30 mouse cellular contexts compared by ENCODE assay signal in the genomic region with DNA sequence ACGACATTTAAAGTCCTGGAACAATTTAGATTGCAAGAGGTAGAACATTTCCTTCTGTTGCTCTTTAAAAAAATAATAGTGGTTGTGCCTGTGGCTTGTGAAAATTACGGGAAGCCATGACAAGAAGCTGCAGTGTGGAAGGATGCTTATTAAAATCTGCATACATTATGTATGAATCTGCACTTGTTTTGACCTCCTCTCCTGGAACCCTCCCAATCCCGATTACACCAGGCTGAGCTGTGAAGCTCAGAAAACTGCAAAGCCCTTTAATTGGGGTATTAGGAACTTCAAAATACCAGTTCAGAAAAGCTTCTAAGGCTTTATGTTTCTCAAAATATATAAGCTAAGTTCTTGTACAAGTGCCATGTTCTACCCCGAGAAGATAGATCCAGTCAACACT.
DNase-seq lines count a peak whose midpoint lies in the region; ATAC-seq and TF ChIP-seq lines count a peak whose summit lies in the region.
"Had no signal": no experiment of that assay in that cellular context is flagged by ENCODE, and none has a peak within 500 bp of the region (broad histone marks: within the 10 kb centered on the region; RNA-seq: fewer than 3 reads in every experiment).

No protein-coding gene starts in this region.

- H3K9ac ChIP-seq in forebrain, embryonic 13.5 days = no peak overlapping the region
- no peak overlapping the region for H3K9ac ChIP-seq in forebrain, embryonic 12.5 days
- no peak overlapping the region for H3K9ac ChIP-seq in hindbrain, postnatal 0 days (replicated peaks; ENCODE audit: low read length)
- no peak overlapping the region for H3K9ac ChIP-seq in hindbrain, embryonic 13.5 days
- no peak overlapping the region for H3K9ac ChIP-seq in forebrain, embryonic 16.5 days (replicated peaks; ENCODE audit: low read depth, low read length)
- H3K9ac ChIP-seq: heart, embryonic 15.5 days; hindbrain, embryonic 15.5 days; intestine, embryonic 15.5 days; limb, embryonic 12.5 days; liver, embryonic 15.5 days; lung, embryonic 14.5 days had no signal

- DNase-seq in hindbrain, postnatal 0 days (ENCODE audit: low spot score) = peak; percentile 32
- peak; percentile 40 for DNase-seq in brain, adult 2 months (ENCODE audit: low read depth, low spot score)
- DNase-seq in adrenal gland, postnatal 4 days (ENCODE audit: low spot score in 2 of 2) = no peak
- DNase-seq in lung, postnatal 36 days = no peak
- DNase-seq: adrenal gland, adult 8-10 months; cerebellum, adult 11-12 months; cerebellum, postnatal 10 days; gastrocnemius, postnatal 14 days; heart, adult 11 months; kidney, adult 2 months; kidney, postnatal 36 days; lung, embryonic 14.5 days; lung, postnatal 14 days; right cerebral cortex, postnatal 14 days; thymus, postnatal 14 days had no signal

- H3K27me3 ChIP-seq in forebrain, embryonic 13.5 days = no peaks in the 10 kb centered on the region
- no peaks in the 10 kb centered on the region for H3K27me3 ChIP-seq in forebrain, embryonic 12.5 days
- no peaks in the 10 kb centered on the region for H3K27me3 ChIP-seq in hindbrain, postnatal 0 days (ENCODE audit: insufficient read depth, low read length)
- no peaks in the 10 kb centered on the region for H3K27me3 ChIP-seq in hindbrain, embryonic 13.5 days
- H3K27me3 ChIP-seq in forebrain, embryonic 16.5 days (replicated peaks; ENCODE audit: control insufficient read depth, insufficient read depth, low read length) = no peaks in the 10 kb centered on the region
- H3K27me3 ChIP-seq: hindbrain, embryonic 15.5 days; intestine, embryonic 15.5 days; limb, embryonic 12.5 days; liver, embryonic 15.5 days had no signal

- peak overlapping the region; percentile 7; the same call in 1 of the 2 replicates for H3K27ac ChIP-seq in forebrain, embryonic 13.5 days
- no peak overlapping the region for H3K27ac ChIP-seq in forebrain, embryonic 12.5 days
- H3K27ac ChIP-seq in hindbrain, postnatal 0 days = no peak overlapping the region
- H3K27ac ChIP-seq in hindbrain, embryonic 13.5 days = no peak overlapping the region
- no peak overlapping the region for H3K27ac ChIP-seq in forebrain, embryonic 16.5 days (ENCODE audit: low read length)
- H3K27ac ChIP-seq: heart, embryonic 10.5 days; heart, embryonic 15.5 days; hindbrain, embryonic 15.5 days; intestine, embryonic 15.5 days; layer of hippocampus, adult 2 months; left cerebral cortex, adult 2 months; limb, embryonic 12.5 days; liver, embryonic 15.5 days had no signal

- H3K36me3 ChIP-seq in forebrain, embryonic 13.5 days (ENCODE audit: poor library complexity, severe bottlenecking) = no peaks in the 10 kb centered on the region
- H3K36me3 ChIP-seq in forebrain, embryonic 12.5 days (replicated peaks) = no peaks in the 10 kb centered on the region
- no peaks in the 10 kb centered on the region for H3K36me3 ChIP-seq in hindbrain, postnatal 0 days (ENCODE audit: insufficient read depth, low read length)
- H3K36me3 ChIP-seq in hindbrain, embryonic 13.5 days = no peaks in the 10 kb centered on the region
- H3K36me3 ChIP-seq in forebrain, embryonic 16.5 days (ENCODE audit: control insufficient read depth, insufficient read depth) = no peaks in the 10 kb centered on the region
- H3K36me3 ChIP-seq: G1E; heart, embryonic 10.5 days; heart, embryonic 15.5 days; hindbrain, embryonic 15.5 days; intestine, embryonic 15.5 days; limb, embryonic 12.5 days; liver, embryonic 15.5 days had no signal

- no peak overlapping the region for H3K4me3 ChIP-seq in forebrain, embryonic 13.5 days
- no peak overlapping the region for H3K4me3 ChIP-seq in forebrain, embryonic 12.5 days (replicated peaks)
- H3K4me3 ChIP-seq in hindbrain, postnatal 0 days (ENCODE audit: low read length) = no peak overlapping the region
- H3K4me3 ChIP-seq in hindbrain, embryonic 13.5 days = no peak overlapping the region
- no peak overlapping the region for H3K4me3 ChIP-seq in forebrain, embryonic 16.5 days (replicated peaks; ENCODE audit: low read length)
- H3K4me3 ChIP-seq: erythroblast, embryonic 14.5 days; heart, embryonic 10.5 days; heart, embryonic 15.5 days; hindbrain, embryonic 15.5 days; intestine, embryonic 15.5 days; layer of hippocampus, adult 2 months; left cerebral cortex, adult 2 months; limb, embryonic 12.5 days; liver, embryonic 15.5 days had no signal

- peaks cover 14% of the 10 kb centered on the region for H3K4me1 ChIP-seq in forebrain, embryonic 13.5 days
- H3K4me1 ChIP-seq in forebrain, embryonic 12.5 days = peaks cover 2% of the 10 kb centered on the region; the same call in 1 of the 2 replicates
- H3K4me1 ChIP-seq in hindbrain, postnatal 0 days (ENCODE audit: insufficient read depth, low read length) = peaks cover 6% of the 10 kb centered on the region; the same call in 1 of the 2 replicates
- H3K4me1 ChIP-seq in hindbrain, embryonic 13.5 days (replicated peaks) = no peaks in the 10 kb centered on the region
- H3K4me1 ChIP-seq in forebrain, embryonic 16.5 days (replicated peaks; ENCODE audit: control insufficient read depth, insufficient read depth, low read length) = peaks cover 8% of the 10 kb centered on the region
- H3K4me1 ChIP-seq: heart, embryonic 10.5 days; heart, embryonic 15.5 days; intestine, embryonic 15.5 days; liver, embryonic 15.5 days had no signal

- no peak for TF ChIP-seq CTCF in hindbrain, postnatal 0 days (IDR thresholded peaks at IDR 0.05; ENCODE audit: low read depth)

- WGBS in forebrain, embryonic 13.5 days = 35% methylated on average over 4 of the region's 4 CpGs
- 57% methylated on average over 4 of the region's 4 CpGs for WGBS in forebrain, embryonic 12.5 days
- 45% methylated on average over 4 of the region's 4 CpGs for WGBS in hindbrain, postnatal 0 days
- 75% methylated on average over 4 of the region's 4 CpGs for WGBS in hindbrain, embryonic 13.5 days
- WGBS in forebrain, embryonic 16.5 days = 14% methylated on average over 4 of the region's 4 CpGs

- peak; percentile 78 for ATAC-seq in forebrain, embryonic 13.5 days
- ATAC-seq in forebrain, embryonic 12.5 days (ENCODE audit: low FRiP score) = no peak
- no peak for ATAC-seq in hindbrain, postnatal 0 days
- no peak for ATAC-seq in hindbrain, embryonic 13.5 days (ENCODE audit: low FRiP score)
- ATAC-seq in forebrain, embryonic 16.5 days = peak; percentile 83
- ATAC-seq: intestine, embryonic 15.5 days had no signal

- H3K9me3 ChIP-seq in forebrain, embryonic 13.5 days (replicated peaks) = no peaks in the 10 kb centered on the region
- no peaks in the 10 kb centered on the region for H3K9me3 ChIP-seq in forebrain, embryonic 12.5 days
- no peaks in the 10 kb centered on the region for H3K9me3 ChIP-seq in hindbrain, postnatal 0 days (ENCODE audit: low read length)
- H3K9me3 ChIP-seq in hindbrain, embryonic 13.5 days = no peaks in the 10 kb centered on the region
- no peaks in the 10 kb centered on the region for H3K9me3 ChIP-seq in forebrain, embryonic 16.5 days (ENCODE audit: control insufficient read depth, low read length)
- H3K9me3 ChIP-seq: G1E; heart, embryonic 10.5 days; heart, embryonic 15.5 days; hindbrain, embryonic 15.5 days; intestine, embryonic 15.5 days; limb, embryonic 12.5 days; liver, embryonic 15.5 days had no signal

- H3K4me2 ChIP-seq in forebrain, embryonic 13.5 days = no peak overlapping the region
- no peak overlapping the region for H3K4me2 ChIP-seq in forebrain, embryonic 12.5 days
- H3K4me2 ChIP-seq in hindbrain, postnatal 0 days (ENCODE audit: low read depth, low read length) = no peak overlapping the region
- H3K4me2 ChIP-seq in hindbrain, embryonic 13.5 days = no peak overlapping the region
- no peak overlapping the region for H3K4me2 ChIP-seq in forebrain, embryonic 16.5 days (ENCODE audit: low read length)
- H3K4me2 ChIP-seq: heart, embryonic 15.5 days; hindbrain, embryonic 15.5 days; intestine, embryonic 15.5 days; limb, embryonic 12.5 days; liver, embryonic 15.5 days; lung, embryonic 14.5 days; midbrain, embryonic 11.5 days had no signal

Comparison
In these comparisons a context has a peak if more than half of its experiments do, and no peak if none do; other contexts are left out.
1. ATAC-seq: peak in forebrain, embryonic 13.5 days (single experiment) and forebrain, embryonic 16.5 days (single experiment); none in forebrain, embryonic 12.5 days (single experiment), hindbrain, postnatal 0 days (single experiment) and hindbrain, embryonic 13.5 days (single experiment).
2. DNase-seq: peak in hindbrain, postnatal 0 days (single experiment) and brain, adult 2 months (single experiment); none in adrenal gland, postnatal 4 days (0 of 2) and lung, postnatal 36 days (single experiment).